Mouse (Mus musculus) C2C12 (cell line): Measurements from ENCODE around the gene Adm2.

Experiments used
- CTCF ChIP-seq: IDR thresholded peaks from one replicate; pipeline ENCODE4 v1.5.1; 2011; ENCODE audit not compliant: control insufficient read depth, insufficient read depth, insufficient read length
- MAX ChIP-seq: IDR thresholded peaks from one replicate; pipeline ENCODE4 v1.6.1; 2011; ENCODE audit warnings: mild to moderate bottlenecking, control low read depth
- MYOD1 ChIP-seq: IDR thresholded peaks from one replicate; pipeline ENCODE4 v1.6.1; 2011; ENCODE audit warnings: low read depth; ENCODE audit not compliant: control insufficient read depth, insufficient read length
- MYOG ChIP-seq: IDR thresholded peaks from one replicate; pipeline ENCODE4 v1.6.1; 2011; ENCODE audit not compliant: control insufficient read depth, insufficient read length; ENCODE audit errors: extremely low read depth
- USF1 ChIP-seq: IDR thresholded peaks from one replicate; pipeline ENCODE4 v1.6.1; 2011; ENCODE audit warnings: low read depth, mild to moderate bottlenecking, control low read depth, moderate library complexity

DNA sequence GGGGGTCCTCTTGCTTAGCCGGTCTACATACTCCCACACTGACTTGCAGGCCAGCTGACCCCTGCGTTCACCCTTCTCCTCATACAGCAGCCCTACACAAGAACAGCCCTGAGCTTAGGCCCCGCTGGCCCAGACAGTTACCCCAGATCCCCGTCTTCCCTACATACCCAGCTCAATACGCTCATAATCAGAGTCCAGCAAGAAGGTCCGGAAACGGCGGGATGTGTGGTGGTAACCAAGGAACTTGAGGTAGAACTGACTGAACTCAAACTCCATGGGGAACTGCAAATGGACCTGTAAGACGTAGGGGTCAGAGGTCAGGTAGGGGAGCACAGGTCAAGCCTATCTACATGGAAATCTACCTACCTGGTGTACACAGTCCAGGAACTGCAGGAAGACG lies 28.7 kb upstream of the Adm2 start:
- TF ChIP-seq CTCF (no peak), MAX (no peak), MYOG (no peak), USF1 (no peak), MYOD1 (no peak)
